Comparison of ENCODE assay signal across 15 mouse cellular contexts in genomic region chr13:49103235-49103634, GRCm38 (mm10). TPM values are rescaled to one million over a fixed set of nuclear protein-coding genes. Genes with fewer than 3 reads are reported as not detected.
A peak's percentile ranks its signal among the peaks of the same experiment; 100 is the strongest.
DNase-seq lines count a peak whose midpoint lies in the region; ATAC-seq and TF ChIP-seq lines count a peak whose summit lies in the region.
"Had no signal": no experiment of that assay in that cellular context is flagged by ENCODE, and none has a peak within 500 bp of the region (broad histone marks: within the 10 kb centered on the region; RNA-seq: fewer than 3 reads in every experiment).

No protein-coding gene starts in this region.

- no peaks in the 10 kb centered on the region for H3K9me3 ChIP-seq in hindbrain, embryonic 14.5 days (ENCODE audit: control insufficient read depth, low read length)
- no peaks in the 10 kb centered on the region; the same call in 1 of the 2 replicates for H3K9me3 ChIP-seq in hindbrain, embryonic 11.5 days (ENCODE audit: control insufficient read depth, low read length)
- H3K9me3 ChIP-seq in lung, embryonic 16.5 days (ENCODE audit: control insufficient read depth, low read length), result no peaks in the 10 kb centered on the region
- no peaks in the 10 kb centered on the region; the same call in 1 of the 2 replicates for H3K9me3 ChIP-seq in stomach, embryonic 14.5 days (ENCODE audit: control insufficient read depth, low read depth, low read length)

- H3K9ac ChIP-seq in hindbrain, embryonic 14.5 days, result no peak overlapping the region
- no peak overlapping the region for H3K9ac ChIP-seq in hindbrain, embryonic 11.5 days (ENCODE audit: low read depth, low read length)
- no peak overlapping the region for H3K9ac ChIP-seq in lung, embryonic 16.5 days (ENCODE audit: low read length)
- H3K9ac ChIP-seq in stomach, embryonic 14.5 days (replicated peaks; ENCODE audit: low read depth, low read length), result no peak overlapping the region

- peaks cover 31% of the 10 kb centered on the region; the same call in 1 of the 2 replicates for H3K36me3 ChIP-seq in hindbrain, embryonic 14.5 days (replicated peaks; ENCODE audit: control insufficient read depth, insufficient read depth)
- H3K36me3 ChIP-seq in hindbrain, embryonic 11.5 days (ENCODE audit: control insufficient read depth, insufficient read depth, low read length), result no peaks in the 10 kb centered on the region
- no peaks in the 10 kb centered on the region for H3K36me3 ChIP-seq in lung, embryonic 16.5 days (ENCODE audit: control insufficient read depth, insufficient read depth, low read length)
- H3K36me3 ChIP-seq in stomach, embryonic 14.5 days (ENCODE audit: control insufficient read depth, insufficient read depth, low read length), result no peaks in the 10 kb centered on the region

- 0 out of 2 replicates have a peak overlapping the region, but pooled peaks have one; percentile 26 for H3K27ac ChIP-seq in hindbrain, embryonic 14.5 days
- H3K27ac ChIP-seq in hindbrain, embryonic 11.5 days (ENCODE audit: low read depth, low read length), result no peak overlapping the region
- peak overlapping the region; percentile 53 for H3K27ac ChIP-seq in lung, embryonic 16.5 days (ENCODE audit: low read length)
- peak overlapping the region; percentile 23; the same call in 1 of the 2 replicates for H3K27ac ChIP-seq in stomach, embryonic 14.5 days (ENCODE audit: low read length)
- H3K27ac ChIP-seq: heart, adult 2 months had no signal

- DNase-seq in cerebellum, adult 11-12 months, result no peak
- DNase-seq in hindbrain, embryonic 14.5 days (ENCODE audit: low spot score), result no peak
- no peak for DNase-seq in hindbrain, embryonic 11.5 days (ENCODE audit: low spot score)
- DNase-seq in lung, adult 2 months, result no peak
- DNase-seq in natural killer cell, adult 2 months (ENCODE audit: low spot score in 2 of 2), result no peak
- DNase-seq: heart, adult 2 months; kidney, adult 11 months; kidney, postnatal 36 days; liver; lung, postnatal 14 days; spleen, adult 18-20 months had no signal

- no peak overlapping the region for H3K4me2 ChIP-seq in hindbrain, embryonic 14.5 days (replicated peaks)
- no peak overlapping the region for H3K4me2 ChIP-seq in hindbrain, embryonic 11.5 days (replicated peaks; ENCODE audit: low read depth, low read length)
- no peak overlapping the region for H3K4me2 ChIP-seq in lung, embryonic 16.5 days (ENCODE audit: low read depth, low read length)
- no peak overlapping the region for H3K4me2 ChIP-seq in stomach, embryonic 14.5 days (replicated peaks; ENCODE audit: low read depth, low read length)

- ATAC-seq in cerebellum, adult (ENCODE audit: insufficient number of reproducible peaks, low FRiP score, low TSS enrichment), result 0 out of 2 replicates have a peak, but pooled peaks have one; percentile 22
- peak; percentile 54; the same call in 1 of the 2 replicates for ATAC-seq in hindbrain, embryonic 14.5 days (ENCODE audit: low FRiP score)
- no peak for ATAC-seq in hindbrain, embryonic 11.5 days (ENCODE audit: low FRiP score)
- no peak for ATAC-seq in lung, embryonic 16.5 days (ENCODE audit: low read depth)
- no peak for ATAC-seq in stomach, embryonic 14.5 days (ENCODE audit: insufficient number of reproducible peaks, insufficient read depth, low FRiP score, low read depth)

- H3K4me3 ChIP-seq in hindbrain, embryonic 14.5 days (replicated peaks; ENCODE audit: low read length), result no peak overlapping the region
- H3K4me3 ChIP-seq in hindbrain, embryonic 11.5 days (ENCODE audit: low read depth, low read length), result no peak overlapping the region
- H3K4me3 ChIP-seq in lung, embryonic 16.5 days (ENCODE audit: low read length), result no peak overlapping the region
- no peak overlapping the region for H3K4me3 ChIP-seq in lung, adult 2 months (replicated peaks; ENCODE audit: extremely low read depth, low read depth, low read length)
- H3K4me3 ChIP-seq in stomach, embryonic 14.5 days (ENCODE audit: low read depth, low read length), result no peak overlapping the region
- H3K4me3 ChIP-seq: heart, adult 2 months had no signal

- TF ChIP-seq CTCF in lung, adult 2 months (IDR thresholded peaks at IDR 0.05; ENCODE audit: insufficient read depth, low read length), result no peak

- H3K4me1 ChIP-seq in hindbrain, embryonic 14.5 days (replicated peaks; ENCODE audit: control insufficient read depth, insufficient read depth, low read length), result peaks cover 11% of the 10 kb centered on the region; the same call in 1 of the 2 replicates
- H3K4me1 ChIP-seq in hindbrain, embryonic 11.5 days (replicated peaks; ENCODE audit: control insufficient read depth, insufficient read depth, low read length), result no peaks in the 10 kb centered on the region
- peaks cover 24% of the 10 kb centered on the region for H3K4me1 ChIP-seq in lung, embryonic 16.5 days (replicated peaks; ENCODE audit: control insufficient read depth, insufficient read depth, low read length)
- no peaks in the 10 kb centered on the region; the same call in 1 of the 2 replicates for H3K4me1 ChIP-seq in lung, adult 2 months (ENCODE audit: control insufficient read depth, insufficient read depth, low read length)
- H3K4me1 ChIP-seq in stomach, embryonic 14.5 days (ENCODE audit: control insufficient read depth, insufficient read depth, low read length), result peaks cover 24% of the 10 kb centered on the region

- no peak for TF ChIP-seq POLR2A in lung, adult 2 months (IDR thresholded peaks at IDR 0.05; ENCODE audit: borderline replicate concordance, extremely low read depth, low read depth, low read length)

- H3K27me3 ChIP-seq in hindbrain, embryonic 14.5 days (ENCODE audit: control insufficient read depth, insufficient read depth, low read length), result no peaks in the 10 kb centered on the region
- no peaks in the 10 kb centered on the region for H3K27me3 ChIP-seq in hindbrain, embryonic 11.5 days (ENCODE audit: control insufficient read depth, insufficient read depth, low read length)
- H3K27me3 ChIP-seq in lung, embryonic 16.5 days (ENCODE audit: control insufficient read depth, insufficient read depth, low read depth, low read length), result no peaks in the 10 kb centered on the region
- no peaks in the 10 kb centered on the region for H3K27me3 ChIP-seq in stomach, embryonic 14.5 days (ENCODE audit: control insufficient read depth, insufficient read depth, low read length)
- H3K27me3 ChIP-seq: CH12.LX had no signal

- 65% methylated on average over 7 of the region's 7 CpGs for WGBS in hindbrain, embryonic 14.5 days
- 77% methylated on average over 7 of the region's 7 CpGs for WGBS in hindbrain, embryonic 11.5 days
- 54% methylated on average over 7 of the region's 7 CpGs for WGBS in lung, embryonic 16.5 days
- 69% methylated on average over 7 of the region's 7 CpGs for WGBS in lung, adult 2 months
- WGBS in stomach, embryonic 14.5 days, result 52% methylated on average over 7 of the region's 7 CpGs

RNA-seq across cellular contexts. Expression of gene Wnk2, which starts 44.6 kb away (rescaled TPM):
- polyA plus RNA-seq in hindbrain, embryonic 14.5 days (2014; fragmentation: Nextera tagmentation; extraction: Ambion mirVana), result 23.3 and 28.0 TPM in 2 replicates
- 8.5 and 11.0 TPM in 2 replicates for polyA plus RNA-seq in hindbrain, embryonic 11.5 days (2014; fragmentation: Nextera tagmentation; extraction: Ambion mirVana)
- polyA plus RNA-seq in lung, embryonic 16.5 days (2015; fragmentation: Nextera tagmentation; extraction: Ambion mirVana), result 0.85 and 0.98 TPM in 2 replicates
- polyA plus RNA-seq in lung, adult 2 months (2012; rRNA removed), result 1.5 and 4.2 TPM in 2 replicates
- polyA plus RNA-seq in stomach, embryonic 14.5 days (2014; fragmentation: Nextera tagmentation; extraction: Ambion mirVana), result 4.2 and 4.4 TPM in 2 replicates

Comparison
In these comparisons a context has a peak if more than half of its experiments do, and no peak if none do; other contexts are left out.
1. ATAC-seq: peak in cerebellum, adult (single experiment) and hindbrain, embryonic 14.5 days (single experiment); none in hindbrain, embryonic 11.5 days (single experiment), lung, embryonic 16.5 days (single experiment) and stomach, embryonic 14.5 days (single experiment).